Mouse (Mus musculus) erythroblast, embryonic 14.5 days (primary cell): ENCODE results near the gene Gpc6.

Experiments used
- GATA1 ChIP-seq: IDR thresholded peaks from 2 replicates; pipeline ENCODE4 v1.6.1; 2012; ENCODE audit warnings: low read length, inconsistent platforms, mixed read lengths
- TAL1 ChIP-seq: IDR thresholded peaks from 3 replicates; pipeline ENCODE4 v1.6.1; 2012; ENCODE audit warnings: low read length, inconsistent platforms, mixed read lengths

DNA sequence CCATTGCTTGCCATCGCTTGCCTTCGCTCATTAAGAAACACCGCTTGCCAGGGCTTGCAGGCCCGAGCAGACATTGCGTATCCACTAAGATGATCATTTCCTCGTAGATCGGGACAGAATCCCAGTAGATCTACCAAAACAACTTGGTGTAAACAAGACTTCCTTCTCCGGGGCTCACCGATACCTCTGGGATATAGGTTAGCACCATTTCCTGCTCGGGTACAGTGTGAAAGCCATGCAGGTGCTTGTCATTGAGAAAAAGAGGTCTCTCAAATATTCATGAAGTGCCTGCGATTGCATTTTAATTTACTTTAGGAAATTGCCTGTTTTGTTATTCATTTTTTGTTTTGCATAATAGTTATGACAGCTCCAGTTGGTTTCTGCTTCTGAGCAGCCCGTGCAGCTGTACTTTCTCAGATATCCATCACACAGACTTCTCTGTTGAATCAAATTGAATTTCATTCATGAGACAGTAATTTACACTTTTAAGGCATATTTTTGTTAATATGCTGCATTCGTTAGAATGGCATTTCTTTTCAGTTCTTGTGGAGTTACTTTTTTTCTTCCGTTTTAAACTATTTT, 230.9 kb downstream of the Gpc6 start:
- TF ChIP-seq TAL1 = no peak
- no peak for TF ChIP-seq GATA1
